Mouse (Mus musculus) heart, postnatal 0 days (tissue): ENCODE measurements at regions not wholly inside any gene's neighbourhood (a gene's known extent, or its start where the extent isn't known, plus 50 kb on each side); places are given as distances from the start of the nearest gene placed in this dataset.

ENCODE experiments used
- CTCF ChIP-seq: IDR thresholded peaks from 2 replicates; pipeline ENCODE4 v1.5.1; 2016; ENCODE audit warnings: antibody characterized with exemption, control low read depth, low read depth
- EP300 ChIP-seq: IDR thresholded peaks from 2 replicates; pipeline ENCODE4 v1.6.1; 2016; ENCODE audit warnings: antibody characterized with exemption, low read depth

DNA sequence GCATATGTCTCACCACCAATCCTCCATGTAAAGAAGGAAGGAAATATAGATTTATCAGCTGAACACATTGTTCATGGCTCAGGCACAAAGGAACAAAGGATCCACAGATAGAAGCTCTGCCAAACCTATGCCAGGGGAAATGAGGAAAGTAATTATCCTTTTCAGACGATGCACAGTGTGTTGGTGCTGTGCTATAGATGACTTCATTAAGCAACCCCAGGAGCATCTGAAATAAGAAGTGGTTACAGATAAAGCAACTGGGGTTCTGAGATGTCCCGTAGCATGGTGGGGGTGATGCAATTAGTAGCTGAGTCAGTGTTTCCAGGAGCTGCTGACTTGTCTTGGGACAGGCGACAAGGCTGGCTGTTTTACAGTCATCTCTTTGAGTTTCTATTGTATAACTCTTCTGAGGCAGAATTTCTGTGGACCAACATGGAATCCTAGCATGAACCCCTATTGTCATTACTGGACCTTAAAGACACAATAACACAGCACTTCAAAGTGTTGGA, 86.2 kb upstream of the Pdzrn3 start:
- TF ChIP-seq CTCF, result no peak
- no peak for TF ChIP-seq EP300
